Mouse (Mus musculus) frontal cortex, adult (tissue): Measurements from ENCODE around the gene Pacs2.

ENCODE experiments used
- ATAC-seq: cut with Nextera tagmentation; 2 replicates; pipeline ENCODE4 v1.9.2; 2017; ENCODE audit warnings: mild to moderate bottlenecking, moderate library complexity, mixed read lengths; ENCODE audit not compliant: low TSS enrichment

The Pacs2 gene

GRCm38 (mm10) chr12:113013604-113014558, at the start of gene Pacs2:
TSS of gene Pacs2 (plus strand) at chr12:113014508.
- peak; percentile 80 for ATAC-seq

GRCm38 (mm10) chr12:112965783-112966182, 48.5 kb upstream of the Pacs2 start:
- ATAC-seq: no peak

- no peak for ATAC-seq
Measured at GRCm38 (mm10) chr12:112968943-112969342, 45.4 kb upstream of the Pacs2 start.

GRCm38 (mm10) chr12:112969616-112970015, 44.7 kb upstream of the Pacs2 start:
- ATAC-seq: no peak

GRCm38 (mm10) chr12:112974736-112975135, 39.6 kb upstream of the Pacs2 start:
- no peak for ATAC-seq

- peak; percentile 89 for ATAC-seq
Measured at GRCm38 (mm10) chr12:112976371-112977073, 37.8 kb upstream of the Pacs2 start, which contains the start of gene Btbd6. TSS of gene Btbd6 (plus strand) at chr12:112976482.

GRCm38 (mm10) chr12:112977156-112977555, 37.2 kb upstream of the Pacs2 start:
- ATAC-seq: no peak; the same call in 1 of the 2 replicates

GRCm38 (mm10) chr12:112982031-112982430, 32.3 kb upstream of the Pacs2 start:
- ATAC-seq: peak; percentile 18; the same call in 1 of the 2 replicates

- ATAC-seq: no peak
Measured at GRCm38 (mm10) chr12:112985346-112985745, 29.0 kb upstream of the Pacs2 start.

GRCm38 (mm10) chr12:112987877-112988276, 26.4 kb upstream of the Pacs2 start:
- ATAC-seq: no peak

GRCm38 (mm10) chr12:112990706-112991405, 23.5 kb upstream of the Pacs2 start:
- ATAC-seq: no peak

- no peak for ATAC-seq
Measured at GRCm38 (mm10) chr12:112991444-112991843, 22.9 kb upstream of the Pacs2 start.

GRCm38 (mm10) chr12:112994153-112994552, 20.2 kb upstream of the Pacs2 start:
- no peak for ATAC-seq

- ATAC-seq: no peak
Measured at GRCm38 (mm10) chr12:112999569-113000293, 14.6 kb upstream of the Pacs2 start.

GRCm38 (mm10) chr12:113000294-113001132, 13.8 kb upstream of the Pacs2 start, which contains the start of gene Brf1:
TSS of gene Brf1 (minus strand) at chr12:113000704.
- ATAC-seq: peak; percentile 93

GRCm38 (mm10) chr12:113001133-113001474, 13.2 kb upstream of the Pacs2 start:
- no peak; the same call in 1 of the 2 replicates for ATAC-seq

- no peak for ATAC-seq
Measured at GRCm38 (mm10) chr12:113002667-113003066, 11.6 kb upstream of the Pacs2 start.

GRCm38 (mm10) chr12:113004011-113004410, 10.3 kb upstream of the Pacs2 start:
- ATAC-seq: no peak

GRCm38 (mm10) chr12:113004993-113005392, 9.3 kb upstream of the Pacs2 start:
- ATAC-seq: peak; percentile 47

- no peak for ATAC-seq
Measured at GRCm38 (mm10) chr12:113011702-113012360, 2.5 kb upstream of the Pacs2 start.
